Mouse (Mus musculus) pancreas, adult 10 weeks (tissue): ENCODE data around the gene Asb10. TPM values are rescaled to one million over a fixed set of nuclear protein-coding genes. Genes with fewer than 3 reads are reported as not detected.

Experiments
- polyA plus RNA-seq: library from polyadenylated mRNA; stranded (reverse); fragments of 350-450 nt; fragmentation: Illumina TruSeq; extraction: RNeasy Lipid Tissue Mini Kit (QIAGEN cat#74804); gene quantifications from one replicate; pipeline ENCODE4 v1.2.3, GENCODE M21; 2015; ENCODE audit warnings: low read depth, low replicate concordance; ENCODE audit not compliant: insufficient read depth

Asb10 gene
- polyA plus RNA-seq, result not detected

DNA sequence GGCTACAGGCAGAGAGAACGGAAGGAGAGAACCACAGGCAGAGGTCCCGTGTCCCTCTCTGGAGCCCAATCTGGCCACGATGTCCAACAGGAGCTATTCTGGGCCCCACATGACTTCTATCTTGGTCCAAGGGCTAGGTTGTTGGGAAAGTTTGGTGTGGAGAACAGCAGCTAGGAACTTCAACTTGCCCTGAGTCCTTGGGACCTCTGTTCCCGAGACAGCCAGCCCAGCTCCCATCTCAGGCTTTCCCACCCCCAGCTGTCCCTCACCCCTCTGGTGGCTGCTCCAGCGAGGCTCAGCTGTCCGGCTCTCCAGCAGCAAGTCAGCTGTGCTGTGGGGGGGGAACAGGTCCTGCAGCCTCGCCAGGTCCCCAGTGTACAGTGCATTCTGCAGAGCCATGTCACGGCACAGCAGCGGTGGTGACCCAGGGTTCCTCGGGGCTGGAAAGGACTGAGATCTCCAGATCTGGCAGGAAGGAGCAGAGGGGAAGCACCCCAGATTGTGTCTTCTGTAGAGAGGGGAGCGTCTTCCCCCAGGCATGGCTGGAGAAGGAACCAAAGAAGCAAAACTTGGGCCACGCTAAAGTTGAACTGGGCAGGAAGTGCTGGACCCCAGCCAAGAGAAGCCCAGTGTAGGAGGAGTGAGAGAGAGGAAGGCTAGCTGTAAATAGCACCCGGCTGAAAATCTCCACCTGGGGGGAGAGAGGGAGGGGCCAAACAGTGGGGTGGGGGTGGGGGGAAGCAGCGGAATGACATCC lies at the start of gene Asb10:
Asb10 (minus strand) TSS at position 592 of the 757 bp plus-strand sequence.

DNA sequence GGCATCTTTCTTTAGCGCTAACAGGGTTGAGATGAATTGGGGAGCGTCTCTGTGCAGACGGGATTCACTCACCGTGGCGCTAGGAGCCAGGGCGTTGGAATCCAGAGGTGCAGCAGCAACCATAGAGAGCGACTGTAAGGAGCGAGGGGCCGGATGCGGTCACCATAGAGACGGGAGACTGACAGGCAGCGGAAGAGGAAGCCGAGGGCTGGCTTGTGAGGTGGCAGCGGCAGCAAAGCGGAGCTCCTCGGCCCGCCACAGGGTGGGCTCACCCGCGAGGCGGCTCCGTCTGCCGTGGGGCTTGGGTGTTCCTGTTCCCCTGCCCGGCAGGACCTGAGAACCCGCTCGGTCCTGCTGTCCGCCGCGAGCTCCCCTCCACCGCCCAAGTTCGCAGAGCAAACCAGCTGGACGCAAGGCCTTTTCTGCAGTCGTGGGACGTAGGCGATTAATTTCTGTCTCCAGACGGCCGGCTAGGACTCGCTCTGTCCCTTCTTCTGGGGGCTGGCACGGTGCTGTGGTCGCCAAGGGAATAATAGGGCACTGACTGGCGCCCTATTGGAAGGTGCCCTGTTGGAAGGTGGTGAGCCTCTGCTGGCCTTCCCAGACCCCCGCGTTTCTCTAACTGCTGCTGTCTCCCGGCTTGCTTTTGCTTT lies 45.9 kb upstream of the Asb10 start, which contains the start of gene Chpf2:
Chpf2 (plus strand) TSS at position 195 of the 653 bp plus-strand sequence.

DNA sequence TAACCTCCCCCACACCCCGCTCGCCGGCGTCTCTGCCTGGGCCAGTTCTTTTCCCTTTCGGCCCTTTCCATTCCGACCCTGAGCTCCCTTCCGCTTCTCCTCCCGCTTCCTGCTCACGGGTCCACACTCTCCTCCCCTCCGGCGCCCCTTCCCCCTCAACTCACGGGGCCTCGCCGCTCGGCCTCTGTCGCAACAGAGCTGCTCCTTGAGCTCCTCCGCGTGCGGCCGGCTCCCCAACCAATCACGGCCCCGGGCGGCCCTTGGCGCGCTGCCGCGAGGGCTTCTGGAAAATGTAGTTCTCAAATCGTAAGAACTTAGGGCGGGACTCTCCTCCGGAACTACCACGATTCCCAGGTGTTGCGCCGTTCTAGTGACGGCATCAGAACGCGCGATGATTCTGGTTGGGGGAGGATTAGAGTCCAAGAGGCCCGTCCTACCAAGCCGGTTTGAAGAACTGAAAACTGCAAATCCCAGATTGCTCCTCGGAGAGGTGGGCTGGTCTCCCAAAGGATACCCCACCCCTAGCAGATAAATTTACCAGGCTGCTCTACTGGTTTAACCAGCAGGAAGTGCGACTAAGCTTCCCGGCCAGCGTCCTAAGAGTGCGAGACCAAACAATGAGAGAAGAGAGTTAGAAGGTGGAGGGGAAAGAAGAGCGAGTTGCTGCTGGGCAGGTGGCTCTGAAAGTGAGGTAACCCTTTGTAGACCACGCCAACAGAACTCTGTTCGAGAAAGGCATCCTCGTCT lies 36.6 kb upstream of the Asb10 start, which contains the start of gene Abcf2:
Abcf2 (minus strand) TSS at position 285 of the 747 bp plus-strand sequence.

DNA sequence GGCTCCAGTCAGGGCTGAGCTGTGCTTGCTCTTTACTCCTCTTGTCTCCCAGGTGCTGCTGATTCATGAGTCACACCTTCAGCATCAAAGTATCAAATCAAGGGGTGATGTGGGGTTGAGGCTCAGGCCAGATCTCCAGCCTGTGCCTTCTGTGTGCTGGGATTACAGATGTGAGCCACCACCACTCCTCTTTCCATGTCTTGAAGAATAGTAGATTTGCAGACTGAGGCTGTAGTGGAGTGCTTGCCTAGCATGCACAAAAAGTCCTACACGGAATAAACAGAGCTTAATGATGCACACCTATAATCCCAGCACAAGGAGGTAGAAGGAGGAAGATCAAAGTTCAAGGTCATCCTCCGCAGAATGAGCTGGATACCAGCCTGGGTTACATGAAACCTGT lies 15.9 kb upstream of the Asb10 start, which contains the start of gene 4931409K22Rik:
4931409K22Rik (minus strand) TSS at position 101 of the 400 bp plus-strand sequence.

DNA sequence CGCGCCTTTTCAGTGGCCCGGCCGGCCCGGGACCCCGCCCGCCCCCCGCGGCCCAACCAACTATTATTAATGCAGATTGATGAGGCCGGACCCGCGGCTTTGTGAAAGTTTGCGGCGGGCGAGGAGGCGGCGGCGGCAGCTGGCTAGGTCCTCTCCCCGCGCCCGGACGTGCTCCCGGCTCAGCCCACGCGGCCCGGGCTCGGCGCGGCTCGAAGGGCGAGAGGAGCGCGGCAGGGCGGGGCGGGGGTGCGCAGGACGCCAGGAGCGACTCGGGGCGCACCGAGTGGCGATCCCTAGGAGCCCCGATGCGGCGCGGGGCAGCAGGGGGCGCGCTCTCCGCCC lies 13.9 kb downstream of the Asb10 start, which contains the start of gene Gbx1:
Gbx1 (minus strand) TSS at position 314 of the 342 bp plus-strand sequence.

Other genes with a start within 250 kb of the Asb10 start
- 4.4 TPM for gene Kcnh2, start 189.4 kb downstream of the Asb10 start, polyA plus RNA-seq
- gene Nos3, start 176.2 kb downstream of the Asb10 start, polyA plus RNA-seq, result 6.1 TPM
- gene Atg9b, start 148.8 kb downstream of the Asb10 start, polyA plus RNA-seq, result 0.92 TPM
- 16.3 TPM for gene Abcb8, start 147.3 kb downstream of the Asb10 start, polyA plus RNA-seq
- gene Asic3, start 127.6 kb downstream of the Asb10 start, polyA plus RNA-seq, result not detected
- gene Cdk5, start 117.4 kb downstream of the Asb10 start, polyA plus RNA-seq, result 16.5 TPM
- 26.8 TPM for gene Slc4a2, start 117.1 kb downstream of the Asb10 start, polyA plus RNA-seq
- 66.7 TPM for gene Fastk, start 95.7 kb downstream of the Asb10 start, polyA plus RNA-seq
- 4.4 TPM for gene Tmub1, start 93.1 kb downstream of the Asb10 start, polyA plus RNA-seq
- 26.5 TPM for gene Agap3, start 88.8 kb downstream of the Asb10 start, polyA plus RNA-seq
- not detected for gene Gbx1, start 13.8 kb downstream of the Asb10 start, polyA plus RNA-seq
- gene 4931409K22Rik, start 15.8 kb upstream of the Asb10 start, polyA plus RNA-seq, result not detected
- 8.9 TPM for gene Abcf2, start 36.5 kb upstream of the Asb10 start, polyA plus RNA-seq
- gene Chpf2, start 45.8 kb upstream of the Asb10 start, polyA plus RNA-seq, result 20.5 TPM
- 5.5 TPM for gene Smarcd3, start 83.4 kb upstream of the Asb10 start, polyA plus RNA-seq
- 11.7 TPM for gene Nub1, start 144.6 kb upstream of the Asb10 start, polyA plus RNA-seq
- 0.65 TPM for gene Wdr86, start 189.7 kb upstream of the Asb10 start, polyA plus RNA-seq
- gene Crygn, start 217.0 kb upstream of the Asb10 start, polyA plus RNA-seq, result not detected